In genomic region chr16:59013357-59014018, GRCm38 (mm10) we compare ENCODE assay signal across 27 mouse cellular contexts. TPM values are rescaled to one million over a fixed set of nuclear protein-coding genes. Genes with fewer than 3 reads are reported as not detected.
"Had no signal": no experiment of that assay in that cellular context is flagged by ENCODE, and none has a peak within 500 bp of the region (broad histone marks: within the 10 kb centered on the region; RNA-seq: fewer than 3 reads in every experiment).

No protein-coding gene starts in this region.

- H3K4me3 ChIP-seq: kidney, embryonic 15.5 days; limb, embryonic 12.5 days; limb, embryonic 15.5 days; midbrain, embryonic 12.5 days; midbrain, embryonic 15.5 days; neural tube, embryonic 13.5 days had no signal

- DNase-seq: kidney, postnatal 10 days; kidney, postnatal 36 days; layer of hippocampus, postnatal 36 days; left cerebral cortex, postnatal 4 days; liver, postnatal 0 days; lung, embryonic 14.5 days; thymus, adult 18-20 months had no signal

- H3K27ac ChIP-seq: kidney, embryonic 15.5 days; limb, embryonic 12.5 days; limb, embryonic 15.5 days; liver, embryonic 14.5 days; macrophage; midbrain, embryonic 12.5 days; midbrain, embryonic 15.5 days; neural tube, embryonic 13.5 days had no signal

- H3K9me3 ChIP-seq: kidney, embryonic 15.5 days; limb, embryonic 12.5 days; limb, embryonic 15.5 days; midbrain, embryonic 12.5 days; midbrain, embryonic 15.5 days; neural tube, embryonic 13.5 days had no signal

- H3K4me1 ChIP-seq: kidney, embryonic 15.5 days; limb, embryonic 12.5 days; limb, embryonic 15.5 days; midbrain, embryonic 12.5 days; midbrain, embryonic 15.5 days; neural tube, embryonic 13.5 days had no signal

- H3K9ac ChIP-seq: kidney, embryonic 15.5 days; limb, embryonic 12.5 days; limb, embryonic 15.5 days; liver, embryonic 14.5 days; liver, postnatal 0 days; lung, embryonic 14.5 days; midbrain, embryonic 12.5 days; midbrain, embryonic 15.5 days; neural tube, embryonic 13.5 days had no signal

- H3K36me3 ChIP-seq: kidney, embryonic 15.5 days; limb, embryonic 12.5 days; limb, embryonic 15.5 days; midbrain, embryonic 12.5 days; midbrain, embryonic 15.5 days; neural tube, embryonic 13.5 days had no signal

- H3K27me3 ChIP-seq: kidney, embryonic 15.5 days; limb, embryonic 12.5 days; limb, embryonic 15.5 days; midbrain, embryonic 12.5 days; midbrain, embryonic 15.5 days; neural tube, embryonic 13.5 days had no signal

RNA-seq across cellular contexts. Expression of gene Olfr186, which starts 16.6 kb away (rescaled TPM):
- total RNA-seq: layer of hippocampus, adult 8-10 months; layer of hippocampus, postnatal 10 days; layer of hippocampus, postnatal 36 days; left cerebral cortex, adult 8-10 months; left cerebral cortex, postnatal 14 days; left cerebral cortex, postnatal 4 days; megakaryocyte, adult 5-6 weeks; neutrophil, adult 5-6 weeks had no signal
- polyA plus RNA-seq: kidney, embryonic 15.5 days; limb, embryonic 12.5 days; limb, embryonic 15.5 days; liver, embryonic 11.5 days; liver, embryonic 14.5 days; liver, postnatal 0 days; lung, embryonic 14.5 days; lung, postnatal 0 days; macrophage; midbrain, embryonic 12.5 days; midbrain, embryonic 15.5 days; neural tube, embryonic 13.5 days; small intestine, adult 2 months; spleen, adult 2 months; testis, adult 2 months had no signal

RNA-seq across cellular contexts. Expression of gene Olfr183, which starts 18.3 kb away (rescaled TPM):
- total RNA-seq: layer of hippocampus, adult 8-10 months; layer of hippocampus, postnatal 10 days; layer of hippocampus, postnatal 36 days; left cerebral cortex, adult 8-10 months; left cerebral cortex, postnatal 14 days; left cerebral cortex, postnatal 4 days; megakaryocyte, adult 5-6 weeks; neutrophil, adult 5-6 weeks had no signal
- polyA plus RNA-seq: kidney, embryonic 15.5 days; limb, embryonic 12.5 days; limb, embryonic 15.5 days; liver, embryonic 11.5 days; liver, embryonic 14.5 days; liver, postnatal 0 days; lung, embryonic 14.5 days; lung, postnatal 0 days; macrophage; midbrain, embryonic 12.5 days; midbrain, embryonic 15.5 days; neural tube, embryonic 13.5 days; small intestine, adult 2 months; spleen, adult 2 months; stomach, embryonic 16.5 days had no signal

RNA-seq across cellular contexts. Expression of gene Olfr187, which starts 26.1 kb away (rescaled TPM):
- total RNA-seq: layer of hippocampus, adult 8-10 months; layer of hippocampus, postnatal 10 days; layer of hippocampus, postnatal 36 days; left cerebral cortex, adult 8-10 months; left cerebral cortex, postnatal 14 days; left cerebral cortex, postnatal 4 days; megakaryocyte, adult 5-6 weeks; neutrophil, adult 5-6 weeks had no signal
- polyA plus RNA-seq: kidney, embryonic 15.5 days; limb, embryonic 12.5 days; limb, embryonic 15.5 days; liver, embryonic 11.5 days; liver, embryonic 14.5 days; liver, postnatal 0 days; lung, embryonic 14.5 days; lung, postnatal 0 days; macrophage; midbrain, embryonic 12.5 days; midbrain, embryonic 15.5 days; neural tube, embryonic 13.5 days; small intestine, adult 2 months; spleen, adult 2 months; stomach, embryonic 16.5 days; testis, adult 2 months had no signal
